Mouse (Mus musculus) naive thymus-derived CD4-positive, alpha-beta T cell, adult 2 months (primary cell): ENCODE results near the gene Zfp213.
"Not testable (repeated sequence)": the region's sequence is repeated elsewhere in the genome, so short reads cannot be mapped to it uniquely, and the experiment has no call there.

Experiments
- DNase-seq: peaks from one replicate; pipeline ENCODE4 v3.0.0-alpha.2; 2011; ENCODE audit warnings: low read depth

The Zfp213 gene

GRCm38 (mm10) chr17:23563595-23564367, at the start of gene Zfp213:
TSS of gene Zfp213 (minus strand) at chr17:23564238.
- peak; percentile 96 for DNase-seq

DNA sequence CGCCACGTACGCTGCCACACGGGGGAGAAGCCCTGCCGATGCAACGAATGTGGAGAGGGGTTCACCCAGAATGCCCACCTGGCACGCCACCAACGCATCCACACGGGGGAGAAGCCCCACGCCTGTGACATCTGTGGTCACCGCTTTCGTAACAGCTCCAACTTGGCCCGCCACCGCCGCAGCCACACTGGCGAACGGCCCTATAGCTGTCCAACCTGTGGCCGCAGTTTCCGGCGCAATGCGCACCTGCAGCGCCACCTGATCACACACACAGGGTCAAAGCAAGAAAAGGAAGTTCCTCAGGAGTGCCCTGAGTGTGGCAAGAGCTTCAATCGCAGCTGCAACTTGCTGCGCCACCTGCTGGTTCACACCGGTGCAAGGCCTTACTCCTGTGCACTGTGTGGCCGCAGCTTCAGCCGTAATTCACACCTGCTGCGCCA, 46.3 kb upstream of the Zfp213 start:
- peak; percentile 94 for DNase-seq

DNA sequence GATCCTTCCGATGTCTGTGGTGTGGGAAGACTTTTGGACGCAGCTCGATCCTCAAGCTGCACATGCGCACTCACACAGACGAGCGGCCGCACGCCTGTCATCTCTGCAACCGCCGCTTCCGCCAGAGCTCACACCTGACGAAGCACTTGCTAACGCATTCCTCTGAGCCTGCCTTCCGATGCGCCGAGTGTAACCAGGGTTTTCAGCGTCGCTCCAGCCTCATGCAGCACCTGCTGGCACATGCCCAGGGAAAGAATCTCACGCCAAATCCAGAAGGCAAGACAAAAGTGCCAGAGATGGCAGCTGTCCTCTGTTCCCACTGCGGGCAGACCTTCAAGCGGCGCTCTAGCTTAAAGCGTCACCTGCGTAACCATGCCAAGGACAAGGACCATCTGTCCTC, 45.6 kb upstream of the Zfp213 start:
- DNase-seq = no peak

- DNase-seq = no peak
Observed at GRCm38 (mm10) chr17:23605220-23605619, 41.2 kb upstream of the Zfp213 start.

DNA sequence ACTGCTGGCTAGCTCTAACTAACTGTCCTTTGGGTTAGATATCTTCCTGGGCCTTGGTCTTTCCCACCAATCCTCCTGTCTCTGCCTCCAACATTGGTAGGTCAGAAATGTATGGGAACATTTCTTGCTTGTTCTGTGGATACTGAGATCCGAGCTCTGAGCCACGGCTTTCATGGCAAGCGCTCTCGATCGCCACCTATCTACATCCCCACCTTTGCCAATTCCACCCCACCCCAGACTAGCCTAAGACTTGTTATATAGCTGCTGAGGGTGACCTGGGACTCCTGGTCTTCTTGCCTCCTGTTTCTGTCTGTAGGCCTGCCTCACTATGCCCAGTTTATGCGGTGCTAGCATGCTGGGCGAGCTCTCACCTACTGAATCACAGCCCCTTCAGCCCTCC, 40.4 kb upstream of the Zfp213 start:
- no peak for DNase-seq

- peak; percentile 81 for DNase-seq
Observed at GRCm38 (mm10) chr17:23603542-23603941, 39.5 kb upstream of the Zfp213 start.

DNA sequence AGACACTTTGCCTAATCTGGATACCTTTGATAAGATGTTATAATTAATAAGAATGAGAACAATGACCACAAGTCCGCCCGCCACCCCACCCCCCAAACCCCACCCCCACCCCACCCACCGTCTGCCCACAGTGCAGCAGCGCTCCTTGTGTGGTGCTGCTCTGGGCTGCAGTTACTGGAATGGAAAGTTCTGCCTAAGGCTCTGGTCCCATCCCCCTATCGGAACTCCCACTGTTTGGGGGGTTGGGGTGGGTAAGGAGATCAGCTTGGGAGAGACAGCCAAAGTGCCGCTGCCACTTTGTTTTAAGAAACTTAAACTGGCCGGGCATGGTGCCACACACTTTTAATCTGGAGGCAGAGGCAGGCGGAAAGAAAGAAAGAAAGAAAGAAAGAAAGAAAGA, 39.0 kb upstream of the Zfp213 start:
- DNase-seq = no peak

- no peak for DNase-seq
Observed at GRCm38 (mm10) chr17:23601836-23602585, 38.0 kb upstream of the Zfp213 start.

DNA sequence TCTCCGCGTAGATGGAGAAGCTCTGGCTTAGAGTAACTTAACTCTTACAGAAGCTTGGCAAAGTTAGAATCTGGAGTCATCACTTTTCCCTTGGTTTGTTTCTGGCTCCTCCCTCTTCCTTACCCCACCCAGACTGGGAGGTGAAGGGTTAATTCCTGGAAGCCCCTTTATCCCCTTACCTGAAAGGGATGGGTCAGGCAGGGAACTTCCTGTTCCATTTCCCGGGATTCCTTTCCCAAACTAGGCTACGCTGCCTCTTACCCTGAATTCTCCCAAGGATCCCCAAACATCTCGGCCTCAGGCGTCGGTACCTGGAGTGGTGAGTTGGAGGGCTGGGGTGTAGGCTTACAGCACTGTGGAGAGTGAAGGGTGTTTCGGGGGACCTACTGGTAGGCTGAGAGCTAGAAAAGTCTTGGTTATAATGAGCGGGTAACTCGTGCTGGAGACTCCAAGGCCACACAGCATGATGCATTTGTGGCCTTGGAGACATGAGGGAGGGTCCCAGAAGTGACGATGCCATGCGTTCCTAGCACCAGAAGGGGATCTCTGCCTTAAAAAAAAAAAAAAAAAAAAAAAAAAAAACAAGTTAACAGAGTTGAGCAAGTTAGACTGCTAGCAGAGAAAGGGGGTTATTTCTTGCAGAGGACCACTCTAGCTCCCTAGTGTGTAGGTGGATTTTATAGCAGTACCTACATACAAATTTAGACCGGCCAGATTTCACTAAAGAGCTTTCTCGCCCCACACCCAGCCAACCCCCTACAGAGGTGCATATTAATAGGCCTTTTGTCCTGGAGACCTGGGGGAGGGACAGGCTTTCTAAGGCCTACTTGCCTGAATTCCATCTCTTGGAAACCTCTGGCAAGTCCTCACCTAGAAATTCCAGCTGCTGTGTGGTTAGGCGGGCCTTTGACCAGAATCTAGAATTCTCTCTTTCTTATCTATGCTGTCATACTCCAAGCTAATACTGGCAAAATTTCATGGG, 36.9 kb upstream of the Zfp213 start, which contains the start of gene Zscan10:
Gene Zscan10 (plus strand): TSS at position 216 of the 982 bp plus-strand sequence.
- DNase-seq = no peak

GRCm38 (mm10) chr17:23599605-23600063, 35.6 kb upstream of the Zfp213 start:
- DNase-seq = no peak

GRCm38 (mm10) chr17:23598582-23599552, 34.8 kb upstream of the Zfp213 start, which contains the start of gene Zfp13:
TSS of gene Zfp13 (minus strand) at chr17:23599487.
- peak; percentile 96 for DNase-seq

- DNase-seq = not testable (repeated sequence)
Observed at GRCm38 (mm10) chr17:23595139-23595538, 31.1 kb upstream of the Zfp213 start.

DNA sequence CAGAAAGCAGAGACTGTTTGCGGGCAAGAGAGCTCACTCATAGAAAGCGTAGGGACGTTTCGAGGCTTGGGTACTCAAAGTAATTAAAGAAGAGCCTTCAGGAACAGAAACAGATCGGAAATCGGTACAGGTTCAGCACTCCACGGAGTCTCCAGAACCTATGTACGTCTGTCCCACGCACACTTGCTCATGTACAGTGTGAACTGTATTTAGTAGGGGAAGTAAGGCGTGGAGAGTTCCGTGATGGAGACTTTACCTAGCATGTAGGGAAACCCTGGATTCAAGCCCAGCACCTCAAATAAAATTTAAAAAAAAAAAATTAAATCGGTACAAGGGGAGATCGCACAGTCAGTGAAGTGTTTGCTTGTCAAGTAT, 28.9 kb upstream of the Zfp213 start:
- DNase-seq = no peak

DNA sequence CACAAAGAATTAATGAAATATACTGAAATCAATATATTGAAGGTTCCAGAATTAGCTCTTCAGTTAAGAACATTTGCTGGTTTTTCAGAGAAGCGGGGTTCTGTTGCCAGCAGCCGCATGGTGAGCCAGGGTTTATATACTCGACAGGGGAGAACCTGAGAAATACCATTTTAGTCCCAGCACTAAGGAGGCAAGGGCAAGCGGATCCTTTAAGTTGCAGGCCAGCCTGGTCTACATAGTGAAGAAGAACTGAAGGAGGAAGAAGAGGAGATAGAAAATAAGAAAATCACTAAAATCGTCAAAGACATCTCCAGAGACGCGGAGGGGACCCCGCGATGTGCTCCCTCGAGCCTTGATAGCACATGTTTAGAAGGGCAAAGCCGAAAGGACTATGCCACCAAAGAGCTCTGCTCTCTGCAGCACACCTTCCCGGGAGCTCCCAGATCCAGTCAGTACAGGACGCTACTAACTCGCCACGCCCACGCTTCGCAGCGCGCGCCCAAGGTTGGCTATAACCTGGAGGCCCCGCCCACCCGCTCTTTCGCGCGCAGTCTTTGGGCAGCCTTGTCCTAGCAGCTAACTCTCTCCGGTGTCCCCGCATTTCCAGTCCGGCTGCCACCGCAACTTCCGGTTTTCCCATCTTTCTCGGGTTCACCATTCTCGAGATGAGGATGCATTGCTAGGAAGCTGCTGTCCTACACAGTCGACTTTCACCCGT, 28.3 kb upstream of the Zfp213 start:
- DNase-seq = peak; percentile 89

- no peak for DNase-seq
Observed at GRCm38 (mm10) chr17:23587253-23587652, 23.2 kb upstream of the Zfp213 start.

- DNase-seq = no peak
Observed at GRCm38 (mm10) chr17:23585721-23586491, 21.9 kb upstream of the Zfp213 start.

GRCm38 (mm10) chr17:23584786-23585185, 20.7 kb upstream of the Zfp213 start:
- DNase-seq = no peak

DNA sequence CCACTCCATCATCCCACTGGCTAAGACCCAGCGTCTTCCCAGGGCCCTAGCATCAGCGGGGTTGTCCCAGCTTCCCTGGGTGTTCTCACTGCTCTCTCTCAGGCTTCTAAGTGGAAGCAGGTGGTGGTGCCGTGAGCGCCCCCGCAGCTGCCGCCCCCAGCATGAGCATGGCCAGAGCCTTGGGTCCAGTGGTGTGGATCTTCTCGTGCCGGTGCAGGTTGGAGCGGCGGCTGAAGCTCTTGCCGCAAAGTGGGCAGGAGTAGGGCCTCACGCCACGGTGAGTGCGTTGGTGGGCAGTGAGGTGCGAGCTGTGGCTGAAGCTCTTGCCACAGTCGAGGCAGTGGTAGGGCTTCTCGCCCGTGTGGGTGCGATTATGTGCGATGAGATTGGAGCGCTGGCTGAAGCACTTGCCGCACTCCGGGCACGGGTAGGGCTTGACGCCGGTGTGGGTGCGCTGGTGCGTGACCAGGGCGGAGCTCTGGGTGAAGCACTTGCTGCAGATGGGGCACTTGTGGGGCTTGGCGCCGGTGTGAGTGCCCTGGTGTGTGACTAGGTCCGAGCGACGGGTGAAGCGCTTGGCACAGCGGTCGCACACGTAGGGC, 12.0 kb upstream of the Zfp213 start:
- no peak for DNase-seq

DNA sequence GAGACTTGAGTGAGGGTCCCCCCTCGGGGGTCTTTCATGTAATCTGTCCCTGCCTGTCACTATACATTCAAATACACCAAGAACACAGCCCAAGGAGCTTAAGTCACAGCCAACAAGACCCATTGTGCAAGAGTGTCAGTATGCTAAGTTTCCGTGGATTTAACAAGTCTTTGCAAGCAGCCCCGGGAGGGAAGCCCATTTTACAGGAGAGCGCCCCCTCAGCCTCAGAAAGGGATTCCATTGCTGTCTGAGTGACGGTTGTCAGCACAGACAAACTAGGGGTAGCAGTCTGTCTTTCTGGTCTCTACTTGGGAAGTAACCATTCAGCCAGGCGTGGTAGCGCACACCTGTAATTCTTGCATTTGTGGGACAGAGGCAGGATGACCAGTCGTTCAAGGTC, 10.1 kb upstream of the Zfp213 start:
- no peak for DNase-seq
